Mouse (Mus musculus): ENCODE data around the gene Tada3.

DNA sequence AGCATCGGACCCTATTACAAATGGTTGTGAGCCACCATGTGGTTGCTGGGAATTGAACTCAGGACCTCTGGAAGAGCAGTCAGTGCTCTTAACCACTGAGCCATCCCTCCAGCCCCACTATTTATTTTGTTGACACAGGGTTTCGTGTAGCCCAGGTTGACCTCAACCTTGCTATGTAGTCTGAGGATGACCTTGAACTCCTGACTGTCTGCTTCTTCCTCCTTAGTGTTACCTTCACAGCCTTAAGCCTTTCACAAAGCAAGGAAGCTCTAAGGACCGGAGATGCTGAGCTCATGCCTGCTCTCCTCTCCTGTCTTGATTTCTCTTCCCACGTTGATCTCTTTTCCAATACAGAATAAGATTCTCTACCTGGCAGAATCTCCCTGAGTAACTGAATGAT lies 30.8 kb downstream of the Tada3 start:
- TF ChIP-seq POLR2A (IDR thresholded peaks at IDR 0.05; ENCODE audit: low read depth, low read length) (no peak), CTCF (IDR thresholded peaks at IDR 0.05; ENCODE audit: extremely low read depth, insufficient read depth, insufficient read length, insufficient replicate concordance) (no peak)

Data from spleen, adult 2 months (tissue).